Mouse (Mus musculus) adrenal gland, postnatal 10 days (tissue): ENCODE measurements around the gene Gtpbp2. TPM values are rescaled to one million over a fixed set of nuclear protein-coding genes. Genes with fewer than 3 reads are reported as not detected.

Experiments used
- DNase-seq: peaks from one replicate; pipeline ENCODE4 v3.0.0; 2021; ENCODE audit warnings: mixed read lengths
- total RNA-seq, 2 experiments: library from RNA; stranded (reverse); gene quantifications; 2 replicates each; pipeline ENCODE4 v1.2.3; 2021

Gene Gtpbp2
- total RNA-seq, 2 experiments from 2014 or later, result 66.5 to 94.0 TPM

DNA sequence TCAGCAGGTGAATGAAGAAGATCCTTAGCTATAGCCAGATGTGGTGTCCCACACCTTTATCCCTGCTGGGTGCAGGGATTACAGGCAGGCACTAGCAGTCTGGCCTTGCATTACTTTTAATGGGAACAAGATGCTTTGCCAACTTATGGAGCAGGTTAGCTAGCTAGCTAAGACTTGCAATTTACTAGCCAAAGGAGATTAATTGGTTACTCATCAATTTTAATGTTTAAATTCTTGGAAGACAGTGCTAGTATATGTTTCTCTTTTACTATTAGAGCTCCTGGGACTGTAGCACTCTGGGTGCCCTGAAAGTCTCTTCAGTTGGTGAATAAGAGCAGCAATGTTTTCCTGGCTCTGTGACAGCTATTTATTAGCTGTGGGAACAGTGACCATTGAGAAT, 45.8 kb downstream of the Gtpbp2 start:
- no peak for DNase-seq

DNA sequence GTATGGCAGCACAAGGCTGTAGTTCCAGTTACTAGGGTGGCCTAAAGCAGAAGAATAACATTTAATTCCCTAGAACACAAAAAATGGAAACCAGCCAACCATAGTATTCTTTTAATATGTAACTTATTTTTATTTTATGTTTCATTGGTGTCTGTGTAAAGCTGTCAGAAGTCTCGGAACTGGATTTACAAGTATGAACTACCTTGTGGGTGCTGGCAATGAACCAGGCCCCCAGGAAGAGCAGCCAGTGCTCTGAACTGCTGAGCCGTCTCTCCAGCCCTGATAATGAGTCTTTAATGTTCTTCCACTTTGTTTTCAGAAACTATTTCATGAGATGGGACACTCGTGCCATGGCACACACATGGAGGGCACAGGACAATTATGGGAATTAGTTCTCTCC, 49.7 kb downstream of the Gtpbp2 start:
- DNase-seq, result no peak

Other genes with a start within 250 kb of the Gtpbp2 start
- 100 to 1,000 TPM; 305 to 366 TPM for gene Vegfa, start 128.7 kb upstream of the Gtpbp2 start, total RNA-seq
- gene Mrps18a, start 50.0 kb upstream of the Gtpbp2 start, total RNA-seq, result 100 to 1,000 TPM in 1 of 2 experiments, 10 to 100 TPM in 1; 100.0 to 108 TPM
- gene Rsph9, start 16.8 kb upstream of the Gtpbp2 start, total RNA-seq, result 1 to 10 TPM; 5.0 to 6.3 TPM
- gene Mad2l1bp, start 7.5 kb upstream of the Gtpbp2 start, total RNA-seq, result 10 to 100 TPM; 14.1 to 15.0 TPM
- 10 to 100 TPM; 25.5 to 31.4 TPM for gene Polh, start 41.6 kb downstream of the Gtpbp2 start, total RNA-seq
- 10 to 100 TPM; 43.6 to 48.5 TPM for gene Xpo5, start 41.8 kb downstream of the Gtpbp2 start, total RNA-seq
- gene Polr1c, start 87.0 kb downstream of the Gtpbp2 start, total RNA-seq, result 10 to 100 TPM; 68.3 to 72.3 TPM
- 100 to 1,000 TPM; 105 to 121 TPM for gene Yipf3, start 87.0 kb downstream of the Gtpbp2 start, total RNA-seq
- 1 to 10 TPM; 3.4 to 3.8 TPM for gene Lrrc73, start 92.5 kb downstream of the Gtpbp2 start, total RNA-seq
- gene Tjap1, start 122.0 kb downstream of the Gtpbp2 start, total RNA-seq, result 10 to 100 TPM; 42.0 to 52.6 TPM
- gene Dlk2, start 136.4 kb downstream of the Gtpbp2 start, total RNA-seq, result 1 to 10 TPM in 1 of 2 experiments, under 1 TPM in 1; 0.78 to 1.3 TPM
- 10 to 100 TPM in 1 of 2 experiments, 1 to 10 TPM in 1; 8.2 to 14.2 TPM for gene Abcc10, start 167.3 kb downstream of the Gtpbp2 start, total RNA-seq
- gene Zfp318, start 222.7 kb downstream of the Gtpbp2 start, total RNA-seq, result 10 to 100 TPM; 24.6 to 30.7 TPM